Mouse (Mus musculus): ENCODE data around the gene Caml.
A peak's percentile ranks its signal among the peaks of the same experiment; 100 is the strongest.
"Not testable (repeated sequence)": the region's sequence is repeated elsewhere in the genome, so short reads cannot be mapped to it uniquely, and the experiment has no call there.

Gene Caml

DNA sequence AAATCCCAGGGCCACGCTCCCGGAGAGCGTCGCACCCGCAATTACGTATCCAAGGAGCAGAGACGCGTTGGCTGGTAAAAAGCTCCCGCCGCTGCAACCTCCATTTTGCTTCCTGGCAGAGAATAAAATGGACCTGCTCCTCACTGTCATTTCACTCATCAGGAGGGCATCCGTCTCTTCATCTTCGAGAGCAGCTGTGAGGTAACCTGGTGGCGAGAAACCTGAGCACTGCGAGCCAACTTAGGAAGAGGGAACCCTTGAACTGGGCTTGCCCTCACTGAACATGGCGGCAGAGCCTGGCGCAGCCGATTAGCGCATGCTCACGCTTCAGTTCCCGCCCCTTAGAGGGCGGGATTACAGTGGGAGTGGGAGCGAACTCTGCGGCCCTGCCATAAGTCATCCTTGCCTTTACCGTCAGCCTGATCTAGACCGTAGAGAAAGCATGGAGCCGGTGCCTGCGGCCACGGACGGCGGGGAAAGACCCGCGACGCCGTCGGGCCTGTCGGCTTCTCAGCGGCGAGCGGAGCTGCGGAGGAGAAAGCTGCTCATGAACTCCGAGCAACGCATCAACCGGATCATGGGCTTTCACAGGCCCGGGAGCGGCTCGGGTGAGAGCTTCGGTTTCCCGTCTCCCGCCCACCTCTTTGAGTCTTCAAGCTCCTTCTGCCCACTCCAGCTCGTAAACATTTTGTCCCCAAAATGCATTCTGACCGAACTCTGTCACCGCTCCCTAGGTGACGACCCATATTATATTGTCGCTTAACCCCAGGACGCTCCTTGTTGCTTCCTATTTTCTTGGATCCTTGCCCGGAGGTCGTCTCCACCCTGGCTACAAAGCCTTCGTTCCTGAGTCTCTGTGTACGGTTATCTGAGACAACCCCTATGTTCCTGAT, at the start of gene Caml:
Gene Caml, plus strand, starts transcription at position 357 of the 893 bp plus-strand sequence.
- DNase-seq = peak; percentile 92

DNA sequence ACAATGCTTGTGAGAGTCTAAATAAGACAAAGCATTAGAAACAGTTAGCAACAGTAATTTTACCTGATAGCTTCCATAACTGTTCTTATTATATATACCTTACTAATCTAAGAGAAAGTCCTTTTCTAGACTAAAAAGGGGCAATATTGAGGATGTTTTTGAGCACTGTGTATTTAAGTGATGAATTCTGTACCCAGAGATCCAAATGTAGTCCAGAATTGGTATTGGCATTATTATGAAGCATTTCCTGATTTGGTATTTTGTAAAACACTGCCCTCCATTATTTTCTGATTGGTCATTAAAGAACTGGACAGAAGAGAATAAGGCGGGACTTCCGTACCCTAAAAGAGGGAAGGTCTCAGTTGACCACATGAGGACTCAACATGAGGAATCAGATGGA, 49.4 kb upstream of the Caml start, which contains the start of gene Tmed9:
Gene Tmed9, plus strand, starts transcription at position 301 of the 400 bp plus-strand sequence.
- DNase-seq = no peak

DNA sequence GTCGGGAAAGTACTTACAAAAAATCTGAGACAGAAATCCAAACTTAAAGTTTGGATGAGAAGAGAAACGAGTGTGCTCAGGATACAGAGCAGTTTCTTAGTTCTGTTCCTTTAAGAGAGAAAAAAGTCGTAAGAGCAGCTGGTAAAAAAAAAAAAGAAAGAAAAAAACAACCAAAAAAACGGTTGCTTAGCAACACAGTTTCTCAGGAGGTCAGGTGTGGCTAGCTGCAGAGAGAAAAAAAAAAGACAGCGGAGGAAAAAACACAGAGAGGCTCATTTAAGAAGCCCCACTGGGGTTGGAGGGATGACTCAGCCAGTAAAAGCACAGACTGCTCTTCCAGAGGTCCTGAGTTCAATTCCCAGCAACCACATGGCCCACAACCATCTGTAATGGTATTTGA, 48.5 kb upstream of the Caml start:
- no peak for DNase-seq

DNA sequence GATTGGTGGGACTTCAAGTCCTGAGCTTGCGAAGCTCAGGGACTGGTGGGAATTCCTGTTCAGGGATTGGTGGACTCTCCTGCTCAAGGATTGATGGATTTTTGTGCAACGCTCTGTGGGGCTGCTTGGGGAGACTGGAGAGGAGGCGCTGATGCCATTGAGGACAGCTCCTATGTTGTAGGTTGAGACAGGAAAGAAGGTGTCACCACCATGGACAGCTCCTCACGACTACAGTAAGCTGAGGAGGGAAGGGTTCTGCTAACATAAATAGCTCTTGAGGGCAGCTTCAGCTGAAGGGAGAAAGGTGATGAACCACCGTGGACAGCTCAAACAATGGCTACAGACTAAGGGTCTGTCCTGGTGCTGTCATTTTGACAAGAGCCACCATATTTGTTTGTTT, 46.9 kb upstream of the Caml start:
- DNase-seq = no peak

DNA sequence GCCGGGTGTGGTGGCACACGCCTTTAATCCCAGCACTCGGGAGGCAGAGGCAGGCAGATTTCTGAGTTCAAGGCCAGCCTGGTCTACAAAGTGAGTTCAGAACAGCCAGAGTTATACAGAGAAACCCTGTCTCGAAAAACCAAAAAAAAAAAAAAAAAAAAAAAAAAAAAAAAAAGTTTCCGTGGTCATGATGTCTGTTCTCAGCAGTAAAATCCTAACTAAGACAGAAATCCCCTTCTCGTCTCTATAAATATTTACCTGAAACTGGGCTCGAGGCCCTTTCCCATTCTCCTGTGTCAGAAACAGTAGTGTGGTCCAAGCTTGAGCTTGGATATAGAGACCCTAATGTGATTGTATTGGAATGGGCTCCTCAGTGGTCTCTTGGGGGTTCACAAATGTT, 45.9 kb upstream of the Caml start:
- DNase-seq = not testable (repeated sequence)

DNA sequence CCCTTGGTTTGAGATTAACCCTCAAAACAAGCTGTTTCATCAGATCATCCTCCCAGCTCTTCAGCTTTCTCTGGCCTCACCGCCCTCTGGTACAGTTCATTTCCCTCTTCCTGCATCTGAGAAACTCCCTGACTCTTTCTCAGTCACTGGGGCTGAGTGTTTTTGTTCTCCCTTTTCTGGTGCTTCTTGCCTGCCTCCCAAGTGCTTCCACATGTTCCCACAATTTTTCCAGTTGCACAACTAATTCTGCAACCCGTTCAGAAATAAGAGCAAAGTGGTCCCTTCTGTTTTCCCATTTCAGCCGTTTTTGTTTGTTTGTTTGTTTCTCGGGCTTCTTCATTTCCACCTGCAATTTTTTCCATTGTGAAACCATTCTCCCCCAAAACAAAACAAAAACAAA, 44.7 kb upstream of the Caml start:
- DNase-seq = no peak

DNA sequence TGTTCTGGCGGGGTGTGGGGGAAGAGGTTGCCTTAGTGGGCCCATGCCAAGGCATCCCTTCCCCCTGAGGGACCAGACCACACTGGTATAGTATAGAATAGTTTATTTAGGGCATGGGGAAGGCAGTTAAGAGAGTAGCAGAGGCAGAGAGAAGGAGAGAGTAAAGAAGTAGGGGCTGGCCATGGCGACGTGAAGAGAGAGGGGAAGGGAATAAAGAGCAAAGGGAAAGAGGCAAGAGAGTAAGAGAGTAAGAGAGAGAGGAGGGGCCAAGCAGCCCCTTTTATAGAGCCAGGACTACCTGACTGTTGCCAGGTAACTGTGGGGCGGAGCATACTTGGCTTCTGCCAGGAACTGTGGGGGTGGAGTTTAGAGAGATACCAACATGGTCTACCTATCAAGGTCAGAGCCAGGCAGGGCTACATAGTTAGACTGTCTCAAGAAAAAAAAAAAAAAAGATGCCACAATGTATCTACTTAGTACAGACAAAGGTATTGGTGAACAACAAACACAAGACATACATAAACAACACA, 30.8 kb upstream of the Caml start:
- peak; percentile 36 for DNase-seq

DNA sequence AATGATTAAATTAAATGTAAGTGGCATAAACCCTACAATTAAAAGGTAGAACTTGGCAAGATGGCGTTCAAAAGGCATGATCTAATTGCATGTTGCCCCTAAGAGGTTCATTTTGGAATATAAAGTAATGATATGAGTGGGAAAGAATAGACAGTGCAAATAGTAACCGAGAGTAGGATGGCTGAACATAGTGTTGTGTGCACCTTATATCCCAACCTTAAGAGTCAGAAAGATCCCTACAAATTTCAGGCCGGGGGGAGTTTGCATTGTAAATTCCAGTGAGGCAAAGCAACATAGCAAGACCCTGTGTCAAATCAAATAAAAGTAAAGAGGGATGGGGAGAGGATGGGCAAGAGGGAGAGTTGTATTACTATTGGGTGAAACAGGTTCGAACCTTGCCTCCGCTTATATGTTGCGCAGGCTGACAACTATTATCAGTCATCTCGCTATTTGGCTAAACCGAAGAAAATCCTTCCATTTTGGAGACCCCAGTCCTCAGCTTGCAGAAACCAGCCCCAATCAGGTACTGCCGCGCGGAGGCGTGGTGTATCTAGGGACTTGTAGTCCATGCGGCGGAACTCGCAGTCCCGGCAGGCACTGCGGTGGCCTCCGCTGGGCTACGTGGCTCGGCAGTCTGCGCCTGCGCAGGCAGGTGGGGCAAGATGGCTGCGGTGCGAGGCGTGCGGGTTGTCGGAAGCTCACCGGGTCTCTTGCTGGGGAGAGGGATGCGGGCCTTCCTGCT, 30.1 kb upstream of the Caml start:
- peak; percentile 97 for DNase-seq

DNA sequence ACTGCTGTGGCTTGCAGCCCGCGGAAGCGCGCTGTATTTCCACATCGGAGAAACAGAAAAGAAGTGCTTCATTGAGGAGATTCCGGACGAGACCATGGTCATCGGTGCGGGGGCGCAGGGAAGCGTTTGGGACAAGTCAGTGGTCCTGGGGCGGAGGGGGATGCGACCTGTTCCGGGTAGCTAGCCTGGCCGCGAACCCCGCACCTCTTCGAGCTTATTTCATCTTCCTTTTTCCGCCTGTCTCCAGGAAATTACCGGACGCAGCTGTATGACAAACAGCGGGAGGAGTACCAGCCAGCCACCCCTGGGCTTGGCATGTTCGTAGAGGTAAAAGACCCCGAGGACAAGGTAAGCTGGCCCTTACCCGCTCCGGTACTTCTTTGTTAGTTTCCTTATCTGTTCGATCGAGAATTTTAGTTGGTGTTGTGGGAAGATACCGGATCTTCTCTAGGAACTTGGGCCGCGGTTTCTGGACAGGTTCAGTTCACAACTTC, 29.5 kb upstream of the Caml start:
- no peak for DNase-seq

DNA sequence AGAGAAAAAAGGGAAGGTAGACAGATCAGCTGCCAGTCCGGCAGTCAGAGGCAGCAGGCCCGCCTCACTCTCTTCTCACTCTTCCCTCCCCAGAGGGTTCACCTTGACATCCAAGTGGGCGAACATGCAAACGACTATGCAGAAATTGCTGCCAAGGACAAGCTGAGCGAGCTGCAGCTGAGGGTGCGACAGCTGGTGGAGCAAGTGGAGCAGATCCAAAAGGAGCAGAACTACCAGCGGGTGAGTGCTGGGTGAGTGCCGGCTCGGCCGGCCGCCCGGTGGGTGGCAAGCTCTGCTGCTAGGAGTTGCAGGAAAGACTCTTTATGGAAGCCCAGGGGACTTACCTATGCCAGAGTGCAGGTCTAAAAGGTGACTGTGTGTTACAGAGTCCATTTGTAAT, 27.4 kb upstream of the Caml start:
- DNase-seq = no peak

DNA sequence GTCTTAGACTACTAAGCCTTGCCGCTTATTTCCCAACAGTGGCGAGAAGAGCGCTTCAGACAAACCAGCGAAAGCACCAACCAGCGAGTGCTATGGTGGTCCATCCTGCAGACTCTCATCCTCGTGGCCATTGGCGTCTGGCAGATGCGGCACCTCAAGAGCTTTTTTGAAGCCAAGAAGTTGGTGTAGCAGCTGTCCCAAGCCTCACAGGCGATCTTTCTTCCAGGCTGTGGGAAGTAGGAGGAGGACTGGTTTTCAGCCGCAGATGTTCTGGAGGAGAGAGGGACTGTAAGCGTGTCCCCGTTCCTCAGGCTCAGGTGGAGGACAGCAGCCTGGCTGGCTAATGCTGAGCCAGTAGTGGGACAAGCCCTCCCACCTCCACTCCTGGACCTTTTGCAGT, 26.0 kb upstream of the Caml start:
- no peak for DNase-seq

DNA sequence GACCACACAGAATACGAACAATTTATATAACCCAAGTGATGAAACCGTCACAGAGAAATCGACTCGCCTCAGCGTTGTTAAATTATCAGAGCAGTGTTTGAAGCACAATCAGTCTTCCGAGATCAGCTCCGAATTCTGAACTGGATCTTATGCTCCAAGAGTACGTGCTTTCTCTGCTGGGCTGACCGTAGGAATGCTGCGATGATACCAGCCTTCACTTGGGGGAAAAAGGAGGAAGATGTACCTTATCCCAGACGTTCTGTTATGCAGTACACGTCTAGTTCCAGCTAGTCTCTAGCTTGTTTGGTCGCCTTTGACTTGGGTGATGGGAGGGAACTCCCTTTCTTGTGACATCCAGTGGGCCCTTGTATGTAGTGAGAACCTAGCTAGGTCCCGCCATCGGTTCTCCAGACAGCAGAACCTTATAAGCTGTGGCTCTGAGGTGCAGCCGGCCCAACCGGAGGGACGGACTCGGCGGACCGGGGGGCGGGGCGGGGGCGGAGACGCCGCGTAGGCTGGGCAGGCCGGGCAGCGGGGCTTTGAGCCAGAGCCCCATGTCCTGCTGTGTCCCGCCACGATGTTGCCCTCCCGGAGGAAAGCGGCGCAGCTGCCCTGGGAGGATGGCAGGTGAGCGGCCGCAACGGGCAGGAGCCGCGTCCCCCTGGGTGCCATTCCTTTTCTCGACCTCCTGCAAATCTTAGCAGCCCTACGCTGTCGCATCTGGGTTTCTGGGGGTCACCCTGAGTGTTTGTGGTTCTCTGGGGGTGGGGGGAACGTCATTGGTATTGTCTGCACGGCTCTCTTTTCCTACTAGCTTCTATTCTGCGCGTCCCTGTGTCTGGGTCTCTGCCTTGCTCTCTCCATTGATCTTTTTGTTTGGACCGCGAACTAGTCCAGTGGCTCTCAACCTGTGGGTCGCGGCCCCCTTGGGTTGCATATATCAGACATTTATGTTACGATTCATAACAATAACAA, 23.0 kb upstream of the Caml start, which contains the start of gene B4galt7:
Gene B4galt7, plus strand, starts transcription at position 331 of the 975 bp plus-strand sequence.
- DNase-seq = peak; percentile 89

DNA sequence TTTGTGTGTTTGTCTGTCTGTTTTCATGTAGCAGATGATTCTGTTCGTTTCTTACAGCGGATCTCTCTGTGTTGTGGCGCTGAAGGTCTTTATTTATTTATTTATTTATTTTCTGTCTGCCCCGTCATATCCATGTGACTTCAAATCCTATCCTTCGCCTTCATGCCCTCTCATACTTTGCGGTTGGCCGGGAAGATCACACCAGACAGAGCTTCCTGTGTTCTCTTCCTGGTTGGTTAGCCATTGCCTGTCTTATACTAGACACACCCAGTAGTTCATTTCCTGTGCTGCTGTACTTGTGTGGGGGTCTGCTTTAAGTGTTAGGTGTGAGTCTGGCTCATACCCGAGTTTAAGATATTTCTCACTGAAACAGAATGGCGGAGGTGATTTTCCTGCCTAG, 22.1 kb upstream of the Caml start:
- peak; percentile 21 for DNase-seq

DNA sequence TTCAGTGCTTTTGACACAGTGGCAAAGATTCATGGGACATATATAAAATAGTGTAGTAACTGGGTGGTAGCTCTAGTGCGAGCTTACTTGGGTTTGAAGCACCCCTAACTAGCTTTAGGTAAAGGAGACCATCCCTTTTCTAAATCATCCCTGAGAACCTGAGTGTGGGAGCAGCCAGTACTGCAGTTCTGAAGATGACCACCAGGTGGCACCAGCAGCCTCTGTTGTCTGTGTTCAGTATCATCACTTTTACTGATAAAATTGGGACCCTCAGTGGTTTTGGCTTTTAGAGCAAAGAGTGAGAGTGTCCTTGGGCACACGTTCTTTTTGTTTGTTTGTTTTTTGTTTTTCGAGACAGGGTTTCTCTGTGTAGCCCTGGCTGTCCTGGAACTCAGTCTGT, 21.2 kb upstream of the Caml start:
- DNase-seq = peak; percentile 83

DNA sequence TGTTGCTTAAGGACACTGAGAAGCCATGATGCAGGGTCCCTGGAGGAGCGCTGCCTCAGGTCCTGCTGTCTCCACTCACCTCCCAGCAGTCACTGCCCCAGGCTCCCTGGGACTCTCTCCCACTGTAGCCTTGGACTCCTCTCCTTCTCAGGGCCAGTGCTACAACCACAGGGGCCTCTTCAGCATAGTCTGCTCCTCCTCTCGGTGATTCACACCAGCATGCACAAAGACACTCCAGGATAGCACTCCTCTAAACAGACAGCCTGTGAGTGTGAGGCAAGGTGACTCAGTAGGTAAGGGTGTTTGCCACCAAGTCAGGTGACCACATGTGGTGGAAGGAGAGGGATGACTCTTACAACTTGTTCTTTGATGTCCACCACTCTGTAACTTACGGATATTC, 18.2 kb upstream of the Caml start:
- DNase-seq = no peak

DNA sequence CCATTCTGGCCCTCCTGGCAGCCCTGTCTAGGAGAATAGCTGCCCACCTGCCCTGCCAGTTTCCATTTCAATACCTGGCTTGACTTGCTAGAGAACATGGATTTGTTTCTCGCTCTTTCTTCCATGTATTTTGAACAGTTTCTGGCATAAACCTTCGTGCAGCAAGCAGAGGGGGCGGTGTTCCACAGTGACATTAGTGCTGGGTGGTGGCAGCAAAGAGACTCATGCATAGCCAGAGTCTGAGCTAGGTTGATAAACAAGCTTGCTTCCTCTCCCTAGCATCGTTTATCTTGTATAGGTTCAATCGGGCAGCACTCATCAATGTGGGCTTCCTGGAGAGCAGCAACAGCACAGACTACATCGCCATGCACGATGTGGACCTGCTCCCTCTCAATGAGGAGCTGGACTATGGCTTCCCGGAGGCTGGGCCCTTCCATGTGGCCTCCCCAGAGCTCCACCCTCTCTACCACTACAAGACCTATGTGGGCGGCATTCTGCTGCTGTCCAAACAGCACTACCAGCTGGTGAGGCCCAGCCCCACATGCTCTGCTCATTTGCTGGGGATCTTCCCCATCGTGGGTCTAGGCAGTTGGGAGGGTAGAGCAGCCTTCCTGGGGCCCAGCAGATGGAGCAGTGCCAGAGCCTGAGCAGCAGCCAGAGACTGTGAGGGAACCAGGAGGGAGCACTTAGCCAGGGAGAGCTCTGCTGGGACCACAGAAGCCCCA, 15.7 kb upstream of the Caml start:
- DNase-seq = no peak

DNA sequence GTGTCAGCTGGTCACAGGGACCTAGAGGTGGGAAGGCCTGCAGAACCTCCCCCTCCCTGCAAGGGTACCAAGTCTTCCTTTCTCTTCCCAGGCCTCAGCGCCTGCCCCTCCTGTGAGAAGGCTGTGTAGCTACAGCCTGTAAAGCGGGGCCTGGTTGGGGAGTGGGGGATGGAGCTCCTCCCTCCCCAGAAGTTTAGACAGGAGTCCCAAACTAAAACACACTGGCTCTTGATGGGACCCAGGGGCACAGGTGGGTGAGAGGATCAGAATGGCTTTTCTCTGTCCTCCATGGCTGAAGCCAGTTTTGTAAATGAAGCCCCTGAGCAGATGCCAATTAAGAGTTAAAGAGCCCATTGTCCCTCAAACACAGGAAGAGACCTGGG, 15.2 kb upstream of the Caml start:
- DNase-seq = no peak

DNA sequence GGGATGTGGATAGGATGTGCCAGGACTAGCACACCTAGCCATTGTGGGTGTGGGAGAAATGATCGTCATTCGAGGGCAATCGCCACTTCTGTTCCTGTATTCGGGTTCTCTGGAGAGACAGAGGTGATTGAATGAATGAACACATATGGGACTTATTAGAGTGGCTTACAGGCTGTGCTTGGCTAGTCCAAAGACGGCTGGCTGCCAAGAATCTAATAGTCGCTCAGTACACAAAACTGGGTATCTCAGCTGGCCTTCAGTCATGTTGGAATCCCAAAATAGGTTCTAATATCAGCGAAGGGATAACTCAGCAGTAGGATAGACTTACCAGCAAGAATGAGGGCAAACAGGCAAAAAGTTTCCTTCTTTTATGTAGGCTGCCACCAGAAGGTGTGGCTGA, 10.8 kb upstream of the Caml start:
- DNase-seq = no peak

DNA sequence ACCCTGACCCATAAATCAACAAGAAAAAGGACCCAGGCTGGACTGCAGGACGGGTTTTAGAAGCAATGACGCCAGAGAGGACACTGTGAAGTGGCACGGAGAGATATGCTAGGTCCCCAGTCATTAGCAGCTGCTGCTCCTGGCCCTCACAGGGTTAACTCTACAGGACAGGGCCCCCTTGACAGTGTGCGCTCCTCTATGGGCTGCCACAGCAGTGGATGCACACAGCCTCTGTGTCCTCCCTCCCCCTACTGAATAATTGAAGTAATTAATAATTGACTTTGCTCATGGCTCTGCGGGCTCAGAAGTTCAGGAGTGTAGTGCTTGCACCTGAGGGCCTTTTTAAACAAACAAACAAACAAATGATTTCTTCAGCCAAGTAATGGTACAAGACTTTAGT, 9.3 kb upstream of the Caml start:
- peak; percentile 34 for DNase-seq

DNA sequence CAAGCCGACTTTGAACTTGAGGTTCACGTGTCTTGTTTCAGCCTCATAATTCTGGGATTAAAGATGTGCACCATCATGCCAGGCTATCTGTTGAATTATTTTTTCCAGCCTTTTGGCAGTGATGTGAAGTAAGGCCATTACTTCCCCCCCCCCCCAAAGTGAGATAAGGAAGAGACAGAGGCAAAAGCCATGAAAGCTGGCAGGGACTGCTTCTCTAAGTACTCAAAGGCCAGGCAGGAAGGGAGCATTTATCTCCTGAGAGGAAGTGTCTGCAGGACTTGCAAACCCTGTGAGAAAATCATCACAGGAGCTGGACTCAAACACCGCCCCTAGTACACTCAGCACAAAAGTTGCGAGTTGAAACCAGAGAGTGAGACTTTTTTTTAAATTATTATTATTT, 3.5 kb upstream of the Caml start:
- DNase-seq = no peak

DNA sequence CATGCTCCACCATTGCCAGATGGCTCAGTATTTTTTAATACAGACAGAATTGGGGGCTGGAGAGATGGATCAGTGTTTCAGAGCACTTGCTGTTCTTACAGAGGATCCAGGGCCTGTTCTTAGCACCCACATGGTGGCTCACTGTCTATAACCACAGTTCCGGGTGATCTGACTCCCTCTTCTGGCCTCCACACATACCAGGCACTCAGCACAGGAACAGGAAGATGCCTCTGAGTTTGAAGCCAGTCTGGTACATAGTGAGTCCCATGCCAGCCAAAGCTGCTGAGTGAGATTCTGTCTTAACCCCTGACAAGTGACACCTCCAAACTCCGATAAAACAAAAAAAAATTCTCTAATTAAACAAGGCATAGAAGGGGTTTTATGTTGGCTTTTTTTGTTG, 2.5 kb upstream of the Caml start:
- no peak for DNase-seq

DNA sequence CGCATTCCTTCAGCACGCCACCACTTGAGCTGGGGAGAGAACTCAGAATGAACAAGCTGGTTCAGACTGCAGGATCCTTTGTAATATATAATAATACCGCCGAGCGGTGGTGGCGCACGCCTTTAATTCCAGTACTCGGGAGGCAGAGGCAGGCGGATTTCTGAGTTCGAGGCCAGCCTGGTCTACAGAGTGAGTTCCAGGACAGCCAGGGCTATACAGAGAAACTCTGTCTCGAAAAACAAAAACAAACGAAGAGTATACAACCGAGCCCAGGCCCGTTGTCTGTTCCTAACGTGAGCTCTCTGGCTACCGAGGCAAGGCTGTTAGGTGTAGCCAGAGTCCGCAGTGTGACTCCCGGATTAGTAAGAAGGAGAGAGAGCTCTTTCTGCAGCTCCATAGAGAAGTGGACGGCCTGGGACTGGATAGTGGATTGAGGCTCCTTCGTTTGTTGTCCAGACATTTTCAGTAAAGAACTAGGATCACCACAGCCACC, 603 bp upstream of the Caml start:
- DNase-seq = peak; percentile 20

All from kidney, adult 9 months (tissue).